Mouse (Mus musculus) bone marrow macrophage, adult 2 months (primary cell): ENCODE measurements at regions not wholly inside any gene's neighbourhood (a gene's known extent, or its start where the extent isn't known, plus 50 kb on each side); places are given as distances from the start of the nearest gene placed in this dataset.

ENCODE experiments used
- CTCF ChIP-seq: IDR thresholded peaks from 2 replicates; pipeline ENCODE4 v1.5.1; 2012; ENCODE audit warnings: low read depth, mild to moderate bottlenecking, low read length, moderate library complexity
- POLR2A ChIP-seq: IDR thresholded peaks from 2 replicates; pipeline ENCODE4 v1.6.1; 2012; ENCODE audit warnings: mild to moderate bottlenecking, low read depth, low read length, borderline replicate concordance

GRCm38 (mm10) chr3:146352187-146352586, 52.3 kb upstream of the Ssx2ip start:
- TF ChIP-seq CTCF = peak; percentile 48
- TF ChIP-seq POLR2A = no peak
